Mouse (Mus musculus) limb, embryonic 14.5 days (tissue): ENCODE measurements around the gene Gpr152. TPM values are rescaled to one million over a fixed set of nuclear protein-coding genes. Genes with fewer than 3 reads are reported as not detected.

Source experiments
- ATAC-seq: fragments of 200-750 bp; cut with Nextera tagmentation; 2 replicates; pipeline ENCODE4 v1.8.0; 2017; ENCODE audit warnings: low read depth, moderate number of reproducible peaks, moderate TSS enrichment; ENCODE audit not compliant: low FRiP score
- DNase-seq: peaks from one replicate; pipeline ENCODE4 v3.0.0-alpha.2; 2015; ENCODE audit warnings: low spot score
- H3K27ac ChIP-seq: fragments of 300-500 bp; sonication (generic); replicated peaks from 2 replicates; pipeline ENCODE4 v1.5.1; 2014; ENCODE audit warnings: low read depth, mild to moderate bottlenecking, low read length, moderate library complexity, mixed read lengths
- H3K27me3 ChIP-seq: fragments of 300-500 bp; sonication (generic); 2 replicates; pipeline ENCODE4 v1.6.1; 2014; ENCODE audit warnings: low read length, mixed read lengths; ENCODE audit not compliant: control insufficient read depth, insufficient read depth
- H3K36me3 ChIP-seq: fragments of 300-500 bp; sonication (generic); 2 replicates; pipeline ENCODE4 v1.6.1; 2014; ENCODE audit warnings: mild to moderate bottlenecking, low read length, moderate library complexity, mixed read lengths; ENCODE audit not compliant: control insufficient read depth, insufficient read depth
- H3K4me1 ChIP-seq: fragments of 300-500 bp; sonication (generic); 2 replicates; pipeline ENCODE4 v1.6.1; 2014; ENCODE audit warnings: antibody characterized with exemption, low read length, mixed read lengths; ENCODE audit not compliant: control insufficient read depth, insufficient read depth
- H3K4me2 ChIP-seq: fragments of 300-500 bp; sonication (generic); replicated peaks from 2 replicates; pipeline ENCODE4 v1.6.1; 2014; ENCODE audit warnings: low read depth, mild to moderate bottlenecking, low read length, moderate library complexity; ENCODE audit not compliant: severe bottlenecking
- H3K4me3 ChIP-seq: fragments of 300-500 bp; sonication (generic); replicated peaks from 2 replicates; pipeline ENCODE4 v1.5.1; 2014; ENCODE audit warnings: low read length
- H3K9ac ChIP-seq: fragments of 300-500 bp; sonication (generic); 2 replicates; pipeline ENCODE4 v1.6.1; 2014; ENCODE audit warnings: mild to moderate bottlenecking, low read depth, low read length, moderate library complexity; ENCODE audit not compliant: severe bottlenecking
- H3K9me3 ChIP-seq: fragments of 300-500 bp; sonication (generic); 2 replicates; pipeline ENCODE4 v1.6.1; 2016; ENCODE audit warnings: low read length; ENCODE audit not compliant: control insufficient read depth
- POLR2A ChIP-seq: fragments of 200-500 bp; IDR thresholded peaks from 2 replicates; pipeline ENCODE4 v1.8.0; 2012; ENCODE audit warnings: inconsistent platforms, mild to moderate bottlenecking, moderate library complexity, borderline replicate concordance; ENCODE audit not compliant: insufficient read depth, insufficient read length; ENCODE audit errors: extremely low read depth
- WGBS: fragments of 180-500 bp; shearing (Covaris S2); extraction: QIAGEN DNeasy Blood & Tissue Kit; methylation state at CpG from one replicate; pipeline ENCODE4 v1.1.7; 2014; 5-methylcytosine and 5-hydroxymethylcytosine counted together
- polyA plus RNA-seq, 2 experiments: library from polyadenylated mRNA; depleted of rRNA in 1 of 2; stranded (reverse) in 1 of 2; unstranded in 1 of 2; fragments of >200 nt; fragmentation: Nextera tagmentation in 1 of 2; extraction: Ambion mirVana in 1 of 2; gene quantifications; 2 replicates each; pipeline versions ENCODE4 v1.2.1 to v1.2.3; 2012 to 2014

The Gpr152 gene
- polyA plus RNA-seq, 2 experiments = 0.01 TPM; not detected in 1

GRCm38 (mm10) chr19:4146366-4147021 lies 6.9 kb downstream of the Gpr152 start:
- 62% methylated on average over 12 of the region's 12 CpGs for WGBS
- no peak for TF ChIP-seq POLR2A
- Histone ChIP-seq H3K9me3 (no peaks in the 10 kb centered on the region), H3K27ac (no peak overlapping the region), H3K27me3 (no peaks in the 10 kb centered on the region), H3K4me2 (no peak overlapping the region), H3K4me3 (no peak overlapping the region), H3K4me1 (peaks cover 12% of the 10 kb centered on the region), H3K36me3 (peaks cover 18% of the 10 kb centered on the region), H3K9ac (no peak overlapping the region)
- ATAC-seq = no peak
- no peak for DNase-seq

GRCm38 (mm10) chr19:4147022-4147405 lies 7.4 kb downstream of the Gpr152 start:
- Histone ChIP-seq H3K9me3 (no peaks in the 10 kb centered on the region), H3K9ac (no peak overlapping the region), H3K4me3 (no peak overlapping the region), H3K4me2 (no peak overlapping the region), H3K4me1 (peaks cover 12% of the 10 kb centered on the region), H3K27ac (no peak overlapping the region), H3K27me3 (no peaks in the 10 kb centered on the region), H3K36me3 (peaks cover 21% of the 10 kb centered on the region)
- DNase-seq (no peak), ATAC-seq (no peak)
- no peak for TF ChIP-seq POLR2A
- WGBS = 66% methylated on average over 3 of the region's 3 CpGs

- peak overlapping the region; percentile 89 for H3K4me3 ChIP-seq
- ATAC-seq = peak; percentile 5; the same call in 1 of the 2 replicates
- peak overlapping the region; percentile 82 for H3K9ac ChIP-seq
- no peak for TF ChIP-seq POLR2A
- 37% methylated on average over 9 of the region's 9 CpGs for WGBS
- DNase-seq = no peak
- H3K9me3 ChIP-seq = no peaks in the 10 kb centered on the region
- peak overlapping the region; percentile 89 for H3K4me2 ChIP-seq
- no peaks in the 10 kb centered on the region for H3K27me3 ChIP-seq
- H3K36me3 ChIP-seq = peaks cover 21% of the 10 kb centered on the region
- H3K27ac ChIP-seq = 0 out of 2 replicates have a peak overlapping the region, but pooled peaks have one; percentile 48
- H3K4me1 ChIP-seq = peaks cover 12% of the 10 kb centered on the region
Observed at GRCm38 (mm10) chr19:4147782-4148490, 8.3 kb downstream of the Gpr152 start.

GRCm38 (mm10) chr19:4148491-4148806 lies 8.9 kb downstream of the Gpr152 start, which contains the start of gene Coro1b:
Gene Coro1b (plus strand): TSS chr19:4148619.
- 0 out of 2 replicates have a peak within 1 kb of the TSS, but pooled peaks have one; percentile 48 for H3K27ac ChIP-seq
- peak; percentile 96 for ATAC-seq

GRCm38 (mm10) chr19:4148819-4149218 lies 9.2 kb downstream of the Gpr152 start:
- no peaks in the 10 kb centered on the region for H3K27me3 ChIP-seq
- ATAC-seq = peak; percentile 19; the same call in 1 of the 2 replicates
- H3K9ac ChIP-seq = peak overlapping the region; percentile 82
- no peak overlapping the region for H3K27ac ChIP-seq
- peaks cover 28% of the 10 kb centered on the region for H3K36me3 ChIP-seq
- H3K4me2 ChIP-seq = peak overlapping the region; percentile 89
- H3K4me1 ChIP-seq = peaks cover 12% of the 10 kb centered on the region
- no peak for DNase-seq
- peak overlapping the region; percentile 89 for H3K4me3 ChIP-seq
- TF ChIP-seq POLR2A = no peak
- no peaks in the 10 kb centered on the region for H3K9me3 ChIP-seq
- WGBS = 7% methylated on average over 6 of the region's 8 CpGs

More at GRCm38 (mm10) chr19:4148491-4148806, 8.9 kb downstream of the Gpr152 start, which contains the start of gene Coro1b:
- 0 out of 2 replicates have a peak, but pooled peaks have one; percentile 46 for TF ChIP-seq POLR2A
- H3K4me2 ChIP-seq = peak within 1 kb of the TSS; percentile 89
- H3K36me3 ChIP-seq = peaks cover 25% of the 10 kb centered on the region
- no peaks in the 10 kb centered on the region for H3K27me3 ChIP-seq
- H3K4me3 ChIP-seq = peak within 1 kb of the TSS; percentile 89
- H3K9me3 ChIP-seq = no peaks in the 10 kb centered on the region
- H3K4me1 ChIP-seq = peaks cover 12% of the 10 kb centered on the region
- WGBS = 1% methylated on average over 17 of the region's 33 CpGs
- peak within 1 kb of the TSS; percentile 82 for H3K9ac ChIP-seq
- peak; percentile 95 for DNase-seq
